Mouse (Mus musculus) layer of hippocampus, postnatal 36 days (tissue): Measurements from ENCODE around the gene Agtr1b. TPM values are rescaled to one million over a fixed set of nuclear protein-coding genes. Genes with fewer than 3 reads are reported as not detected.

Experiments
- DNase-seq, 2 experiments: peaks; one replicate each; pipeline ENCODE4 v3.0.0; 2022
- total RNA-seq, 2 experiments: library from RNA; stranded (reverse); gene quantifications; 2 replicates each; pipeline ENCODE4 v1.2.3; 2021

Agtr1b gene
- total RNA-seq: not detected

- peak; percentile 1 to 5 for DNase-seq
These were observed at the start of gene Agtr1b for GRCm38 (mm10) chr3:20366558-20367522. Agtr1b (minus strand) TSS chr3:20367177.

- no peak for DNase-seq
These were observed 13.4 kb downstream of the Agtr1b start for GRCm38 (mm10) chr3:20353598-20353997.

DNA sequence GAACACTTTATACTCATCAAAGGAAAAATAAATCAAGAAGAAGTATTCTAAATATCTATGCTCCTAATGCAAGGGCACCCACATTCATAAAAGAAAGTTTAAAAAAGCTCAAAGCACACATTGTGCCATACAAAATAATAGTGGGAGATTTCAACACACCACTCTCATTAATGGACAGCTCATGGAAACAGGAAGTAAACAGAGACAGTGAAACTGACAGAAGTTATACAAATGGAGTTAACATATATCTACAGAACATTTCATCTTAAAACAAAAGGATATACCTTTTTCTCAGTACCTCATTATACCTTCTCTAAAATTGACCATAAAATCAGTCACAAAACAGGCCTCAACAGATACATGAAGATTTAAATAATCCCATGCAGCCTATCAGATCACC, 18.8 kb downstream of the Agtr1b start:
- no peak for DNase-seq

DNA sequence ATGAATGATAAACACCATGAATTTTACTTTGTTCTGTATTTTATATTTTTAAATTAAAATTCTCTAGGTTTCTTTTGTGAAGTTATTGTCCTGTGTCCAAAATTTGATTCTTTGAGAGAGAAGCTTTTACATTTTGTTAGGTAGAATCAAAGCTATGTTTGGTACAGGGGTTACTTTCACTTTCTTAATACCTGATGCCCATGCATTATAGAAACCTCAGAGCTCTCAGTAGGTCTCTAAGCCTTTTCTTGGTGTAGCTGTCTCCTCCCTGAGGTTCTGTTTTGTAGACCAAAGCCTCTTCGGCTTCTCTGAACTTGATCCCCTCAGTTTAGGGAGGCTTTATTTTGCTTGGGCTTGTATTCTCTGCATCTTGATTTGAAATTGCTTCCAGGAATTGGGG, 26.6 kb downstream of the Agtr1b start:
- DNase-seq: no peak

- no peak for DNase-seq
These were observed 32.3 kb downstream of the Agtr1b start for GRCm38 (mm10) chr3:20334681-20335080.

DNA sequence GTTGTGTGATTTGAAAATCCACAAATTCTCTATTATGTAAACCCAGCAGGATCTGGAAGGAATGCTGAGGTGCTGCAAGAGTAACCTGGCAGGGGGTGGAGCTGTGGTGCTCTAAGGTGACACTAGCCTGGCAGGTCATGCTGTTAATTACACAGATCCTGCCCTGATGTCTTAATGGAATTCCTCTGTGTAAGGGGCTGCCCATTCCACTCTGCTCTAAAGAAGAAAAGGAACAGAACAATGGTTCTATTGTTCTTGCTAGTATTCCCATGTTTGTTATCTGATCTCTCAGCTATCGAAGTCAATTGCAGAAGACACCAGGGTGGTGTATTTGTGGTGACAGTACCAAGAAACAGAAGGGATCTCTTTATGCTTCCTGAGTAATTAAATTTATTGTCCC, 49.7 kb downstream of the Agtr1b start:
- no peak for DNase-seq

DNA sequence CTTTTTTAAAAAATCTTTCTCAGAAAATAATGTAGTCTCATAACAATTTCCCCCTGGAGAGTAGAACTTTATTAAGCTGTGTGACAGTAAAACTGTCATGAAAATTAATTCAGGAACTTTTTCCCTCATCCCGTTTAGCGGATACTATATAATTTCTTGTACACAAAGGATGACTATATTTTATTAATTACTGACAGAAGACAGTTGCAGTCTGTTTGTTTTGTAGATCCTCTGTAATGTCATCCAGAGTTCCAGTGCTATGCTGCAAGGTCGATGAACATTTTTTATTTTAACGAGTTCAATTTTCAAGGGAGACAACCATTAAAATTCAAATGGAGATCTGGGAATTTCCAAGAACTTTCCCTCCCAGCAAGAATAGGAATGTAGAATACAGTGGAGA, 57.8 kb downstream of the Agtr1b start:
- no peak for DNase-seq

- no peak for DNase-seq
These were observed 59.7 kb downstream of the Agtr1b start for GRCm38 (mm10) chr3:20307256-20307655.

- peak in 1 of 2 experiments; percentile 4 for DNase-seq
These were observed 62.1 kb downstream of the Agtr1b start for GRCm38 (mm10) chr3:20304758-20305352.

- DNase-seq: no peak
These were observed 71.4 kb downstream of the Agtr1b start for GRCm38 (mm10) chr3:20295546-20295945.

DNA sequence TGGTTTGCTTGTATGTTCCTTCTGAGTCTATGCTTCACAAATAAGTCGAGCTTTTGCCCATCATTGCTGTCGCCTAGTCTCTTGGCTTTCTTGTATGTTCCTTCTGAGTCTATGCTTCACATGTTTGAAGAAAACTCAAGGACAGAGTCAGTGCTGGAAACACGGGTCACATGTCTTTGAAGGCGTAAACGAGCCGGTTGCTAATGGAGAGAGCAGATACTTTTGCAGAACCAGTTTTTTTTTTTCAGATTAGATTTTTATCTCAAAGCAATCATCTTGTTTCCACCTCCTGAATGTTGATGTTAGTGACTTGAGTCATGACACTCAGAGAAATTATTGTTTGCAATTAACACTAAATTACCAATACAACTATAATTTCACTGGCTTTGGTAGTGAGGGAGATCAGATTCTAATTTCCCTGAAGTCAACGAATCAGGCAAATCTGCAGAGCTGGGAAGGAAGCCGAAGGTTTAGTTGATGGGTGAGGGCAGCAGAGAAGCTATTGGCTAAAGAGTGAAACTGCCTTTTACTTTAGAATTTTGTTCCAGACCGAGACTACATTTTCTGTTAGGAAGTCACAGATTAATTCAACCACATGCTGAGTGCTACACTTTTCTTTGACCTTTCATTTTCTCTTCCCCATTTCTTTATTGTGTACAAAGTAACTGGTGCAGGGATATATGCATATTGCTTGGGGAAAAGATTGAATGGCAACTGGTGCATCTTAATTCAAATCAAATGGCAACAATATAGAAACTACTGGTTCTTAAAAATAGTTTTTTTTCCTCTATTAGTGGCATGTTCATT, 72.2 kb downstream of the Agtr1b start:
- DNase-seq: no peak

DNA sequence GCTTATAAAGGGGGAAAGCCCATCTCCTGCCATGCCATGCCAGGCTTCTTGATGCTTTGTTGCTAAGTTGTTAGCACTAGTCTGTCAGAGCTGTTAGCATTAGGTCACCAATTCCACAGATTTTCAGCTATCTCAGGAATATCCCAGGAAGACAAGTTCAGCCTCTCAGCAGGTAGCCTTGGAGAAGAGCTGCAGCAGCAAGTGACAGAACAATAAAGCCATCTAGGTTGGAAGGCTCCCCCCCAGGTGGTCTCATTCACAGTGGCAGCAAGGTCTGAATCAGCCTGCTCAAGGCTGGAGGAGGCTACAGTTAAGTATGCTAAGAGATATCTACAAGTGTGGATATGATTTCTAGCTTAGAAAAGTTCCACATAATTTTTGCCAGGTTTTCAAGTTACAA, 75.6 kb downstream of the Agtr1b start:
- DNase-seq: no peak

DNA sequence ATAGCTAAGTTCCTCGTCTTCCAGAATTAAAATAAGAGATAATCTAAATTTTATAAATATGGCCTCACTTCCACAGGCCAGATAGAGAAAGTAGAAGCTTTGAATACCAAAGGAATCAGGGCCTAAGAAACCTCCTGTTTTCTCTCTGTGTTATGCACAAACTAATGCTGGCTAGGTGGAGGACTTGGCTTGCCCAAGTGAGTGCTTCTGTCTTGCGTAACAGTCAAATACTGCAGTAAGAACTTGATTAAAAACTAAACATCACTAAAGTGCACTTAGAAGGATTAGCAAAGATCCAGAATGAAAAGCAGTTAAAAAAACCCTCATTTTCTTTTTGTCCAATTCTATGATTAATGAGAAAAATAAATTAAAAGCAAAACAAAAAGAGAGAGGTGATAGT, 78.2 kb downstream of the Agtr1b start:
- DNase-seq: no peak

GRCm38 (mm10) chr3:20281796-20282195, 85.2 kb downstream of the Agtr1b start:
- DNase-seq: no peak

DNA sequence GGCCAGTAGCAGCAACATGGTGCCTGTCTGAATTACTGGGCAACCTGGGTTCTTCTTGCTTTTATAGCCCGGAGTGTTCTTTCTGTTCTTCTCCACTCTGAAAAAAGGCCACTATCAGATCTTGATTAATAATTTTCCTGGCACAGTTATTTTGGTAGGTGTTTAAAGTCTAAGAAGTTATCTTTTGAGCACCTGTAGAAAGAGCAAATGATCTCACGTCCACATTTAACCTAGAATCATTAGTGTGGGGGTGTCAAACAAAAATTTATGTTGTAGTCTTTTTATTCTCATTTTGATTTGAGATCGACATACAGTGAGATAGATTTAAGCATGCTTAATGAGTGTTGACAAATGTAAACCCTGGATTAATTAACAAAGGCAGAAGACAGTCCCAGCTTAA, 91.3 kb downstream of the Agtr1b start, which contains the start of gene Cpb1:
Cpb1 (minus strand) TSS at position 101 of the 400 bp plus-strand sequence.
- no peak for DNase-seq

Other genes with a start within 250 kb of the Agtr1b start
- gene Gyg, start 211.9 kb downstream of the Agtr1b start, total RNA-seq: 10 to 100 TPM; 44.1 to 46.9 TPM
- under 1 TPM; 0.40 to 0.96 TPM for gene Cpa3, start 125.0 kb downstream of the Agtr1b start, total RNA-seq
- gene Cpb1, start 91.4 kb downstream of the Agtr1b start, total RNA-seq: not detected